Mouse (Mus musculus) mesoderm, embryonic 11.5 days (tissue): ENCODE measurements at regions not wholly inside any gene's neighbourhood (a gene's known extent, or its start where the extent isn't known, plus 50 kb on each side); places are given as distances from the start of the nearest gene placed in this dataset.

Experiments used
- DNase-seq: peaks from one replicate; pipeline ENCODE4 v3.0.0-alpha.2; 2012; ENCODE audit warnings: low read depth, low spot score

GRCm38 (mm10) chr1:110400051-110400450 is 417.8 kb downstream of the Cdh7 start:
- no peak for DNase-seq

- peak; percentile 75 for DNase-seq
These were observed 465.6 kb downstream of the Cdh7 start for GRCm38 (mm10) chr1:110447742-110448312.

GRCm38 (mm10) chr1:110483476-110483875 is 493.9 kb downstream of the Cdh19 start:
- DNase-seq, result no peak

GRCm38 (mm10) chr1:110489372-110489771 is 488.0 kb downstream of the Cdh19 start:
- no peak for DNase-seq
